Mouse (Mus musculus): ENCODE results near the gene Cacna1c. TPM values are rescaled to one million over a fixed set of nuclear protein-coding genes. Genes with fewer than 3 reads are reported as not detected.

Cacna1c gene
- polyA plus RNA-seq, 1 experiment = 1.3 TPM

- no peaks in the 10 kb centered on the region for H3K36me3 ChIP-seq (replicated peaks; ENCODE audit: low read length)
- no peak for TF ChIP-seq GATA1 (IDR thresholded peaks at IDR 0.05; ENCODE audit: borderline replicate concordance, low read length)
- no peak for TF ChIP-seq FLI1 (IDR thresholded peaks at IDR 0.05; ENCODE audit: low read length)
- H3K4me3 ChIP-seq (replicated peaks) = peak overlapping the region; percentile 90
- peaks cover 30% of the 10 kb centered on the region for H3K4me1 ChIP-seq
- H3K27me3 ChIP-seq (replicated peaks) = peaks cover 91% of the 10 kb centered on the region
- H3K9me3 ChIP-seq = no peaks in the 10 kb centered on the region
Observed at GRCm38 (mm10) chr6:119107140-119107855, 88.9 kb downstream of the Cacna1c start.

- TF ChIP-seq FLI1 (IDR thresholded peaks at IDR 0.05; ENCODE audit: low read length) = no peak
- no peak for TF ChIP-seq GATA1 (IDR thresholded peaks at IDR 0.05; ENCODE audit: borderline replicate concordance, low read length)
- Histone ChIP-seq H3K27me3 (replicated peaks) (peaks cover 87% of the 10 kb centered on the region), H3K4me3 (replicated peaks) (peak overlapping the region; percentile 90), H3K36me3 (replicated peaks; ENCODE audit: low read length) (no peaks in the 10 kb centered on the region), H3K4me1 (peaks cover 30% of the 10 kb centered on the region), H3K9me3 (no peaks in the 10 kb centered on the region)
Observed at GRCm38 (mm10) chr6:119106726-119107125, 89.5 kb downstream of the Cacna1c start.

- peaks cover 83% of the 10 kb centered on the region for H3K27me3 ChIP-seq (replicated peaks)
- H3K4me1 ChIP-seq = peaks cover 30% of the 10 kb centered on the region
Observed at GRCm38 (mm10) chr6:119105651-119106595, 90.3 kb downstream of the Cacna1c start.

GRCm38 (mm10) chr6:119104246-119104645 lies 92.0 kb downstream of the Cacna1c start:
- peaks cover 70% of the 10 kb centered on the region for H3K27me3 ChIP-seq (replicated peaks)
- H3K4me3 ChIP-seq (replicated peaks) = no peak overlapping the region
- TF ChIP-seq GATA1 (IDR thresholded peaks at IDR 0.05; ENCODE audit: borderline replicate concordance, low read length) (no peak), FLI1 (IDR thresholded peaks at IDR 0.05; ENCODE audit: low read length) (no peak)
- H3K36me3 ChIP-seq (replicated peaks; ENCODE audit: low read length) = no peaks in the 10 kb centered on the region
- no peaks in the 10 kb centered on the region for H3K9me3 ChIP-seq
- peaks cover 24% of the 10 kb centered on the region for H3K4me1 ChIP-seq

More at GRCm38 (mm10) chr6:119105651-119106595, 90.3 kb downstream of the Cacna1c start:
- H3K9me3 ChIP-seq = no peaks in the 10 kb centered on the region
- no peak overlapping the region for H3K4me3 ChIP-seq (replicated peaks)
- H3K36me3 ChIP-seq (replicated peaks; ENCODE audit: low read length) = no peaks in the 10 kb centered on the region
- TF ChIP-seq FLI1 (IDR thresholded peaks at IDR 0.05; ENCODE audit: low read length) = no peak
- no peak for TF ChIP-seq GATA1 (IDR thresholded peaks at IDR 0.05; ENCODE audit: borderline replicate concordance, low read length)

- peaks cover 61% of the 10 kb centered on the region for H3K27me3 ChIP-seq (replicated peaks)
- no peaks in the 10 kb centered on the region for H3K9me3 ChIP-seq
- H3K4me1 ChIP-seq = peaks cover 14% of the 10 kb centered on the region
- H3K36me3 ChIP-seq (replicated peaks; ENCODE audit: low read length) = no peaks in the 10 kb centered on the region
- TF ChIP-seq GATA1 (IDR thresholded peaks at IDR 0.05; ENCODE audit: borderline replicate concordance, low read length) = no peak
- TF ChIP-seq FLI1 (IDR thresholded peaks at IDR 0.05; ENCODE audit: low read length) = no peak
- H3K4me3 ChIP-seq (replicated peaks) = no peak overlapping the region
Observed at GRCm38 (mm10) chr6:119102936-119103335, 93.3 kb downstream of the Cacna1c start.

- no peaks in the 10 kb centered on the region for H3K4me1 ChIP-seq
- peaks cover 54% of the 10 kb centered on the region for H3K27me3 ChIP-seq (replicated peaks)
- no peak for TF ChIP-seq GATA1 (IDR thresholded peaks at IDR 0.05; ENCODE audit: borderline replicate concordance, low read length)
- no peak for TF ChIP-seq FLI1 (IDR thresholded peaks at IDR 0.05; ENCODE audit: low read length)
Observed at GRCm38 (mm10) chr6:119099333-119099732, 96.9 kb downstream of the Cacna1c start.

GRCm38 (mm10) chr6:119096481-119096880 lies 99.7 kb downstream of the Cacna1c start:
- no peaks in the 10 kb centered on the region for H3K9me3 ChIP-seq
- H3K4me1 ChIP-seq = no peaks in the 10 kb centered on the region
- no peak overlapping the region for H3K4me3 ChIP-seq (replicated peaks)
- no peaks in the 10 kb centered on the region for H3K36me3 ChIP-seq (replicated peaks; ENCODE audit: low read length)
- peaks cover 50% of the 10 kb centered on the region for H3K27me3 ChIP-seq (replicated peaks)
- TF ChIP-seq GATA1 (IDR thresholded peaks at IDR 0.05; ENCODE audit: borderline replicate concordance, low read length) = no peak
- TF ChIP-seq FLI1 (IDR thresholded peaks at IDR 0.05; ENCODE audit: low read length) = no peak

More at GRCm38 (mm10) chr6:119099333-119099732, 96.9 kb downstream of the Cacna1c start:
- Histone ChIP-seq H3K9me3 (no peaks in the 10 kb centered on the region), H3K4me3 (replicated peaks) (no peak overlapping the region), H3K36me3 (replicated peaks; ENCODE audit: low read length) (no peaks in the 10 kb centered on the region)

GRCm38 (mm10) chr6:119095081-119095480 lies 101.1 kb downstream of the Cacna1c start:
- no peaks in the 10 kb centered on the region for H3K9me3 ChIP-seq
- no peaks in the 10 kb centered on the region for H3K4me1 ChIP-seq
- H3K36me3 ChIP-seq (replicated peaks; ENCODE audit: low read length) = no peaks in the 10 kb centered on the region
- no peak overlapping the region for H3K4me3 ChIP-seq (replicated peaks)
- H3K27me3 ChIP-seq (replicated peaks) = peaks cover 52% of the 10 kb centered on the region
- TF ChIP-seq FLI1 (IDR thresholded peaks at IDR 0.05; ENCODE audit: low read length) = no peak

GRCm38 (mm10) chr6:119089173-119089572 lies 107.0 kb downstream of the Cacna1c start:
- no peaks in the 10 kb centered on the region for H3K36me3 ChIP-seq (replicated peaks; ENCODE audit: low read length)
- H3K9me3 ChIP-seq = no peaks in the 10 kb centered on the region
- H3K4me1 ChIP-seq = no peaks in the 10 kb centered on the region; the same call in 1 of the 2 replicates
- H3K4me3 ChIP-seq (replicated peaks) = no peak overlapping the region
- no peak for TF ChIP-seq FLI1 (IDR thresholded peaks at IDR 0.05; ENCODE audit: low read length)
- TF ChIP-seq GATA1 (IDR thresholded peaks at IDR 0.05; ENCODE audit: borderline replicate concordance, low read length) = no peak
- peaks cover 33% of the 10 kb centered on the region for H3K27me3 ChIP-seq (replicated peaks)

Data from megakaryocyte, embryonic 14.5 days (primary cell).